Mouse (Mus musculus) left cerebral cortex, postnatal 25 days (tissue): ENCODE measurements around the gene Islr2. TPM values are rescaled to one million over a fixed set of nuclear protein-coding genes. Genes with fewer than 3 reads are reported as not detected.
A peak's percentile ranks its signal among the peaks of the same experiment; 100 is the strongest.

Source experiments
- DNase-seq, 2 experiments: peaks; one replicate each; pipeline ENCODE4 v3.0.0; 2022; ENCODE audit warnings: low spot score in 2 of 2, mixed read lengths in 1 of 2
- intact Hi-C: fragments of 180-260 bp; cut with DNase I; formaldehyde crosslinking; loops from one replicate; pipeline ENCODE4 v1.15.1; 2025
- total RNA-seq, 2 experiments: library from RNA; stranded (reverse); gene quantifications; 2 replicates each; pipeline ENCODE4 v1.2.3; 2021

The Islr2 gene
- total RNA-seq, 2 experiments from 2014 or later, result 72.2 to 76.7 TPM

GRCm38 (mm10) chr9:58225915-58226913, 22.1 kb upstream of the Islr2 start:
- peak; percentile 28 to 62 for DNase-seq
- intact Hi-C loops, result loop anchor here (1.0 to 2.0 kb wide), 2 partner anchors 45 to 55 kb away; no protein-coding TSS in a partner anchor

- intact Hi-C loops, result no loop called here
- no peak for DNase-seq
Observed at GRCm38 (mm10) chr9:58224356-58224755, 20.2 kb upstream of the Islr2 start.

DNA sequence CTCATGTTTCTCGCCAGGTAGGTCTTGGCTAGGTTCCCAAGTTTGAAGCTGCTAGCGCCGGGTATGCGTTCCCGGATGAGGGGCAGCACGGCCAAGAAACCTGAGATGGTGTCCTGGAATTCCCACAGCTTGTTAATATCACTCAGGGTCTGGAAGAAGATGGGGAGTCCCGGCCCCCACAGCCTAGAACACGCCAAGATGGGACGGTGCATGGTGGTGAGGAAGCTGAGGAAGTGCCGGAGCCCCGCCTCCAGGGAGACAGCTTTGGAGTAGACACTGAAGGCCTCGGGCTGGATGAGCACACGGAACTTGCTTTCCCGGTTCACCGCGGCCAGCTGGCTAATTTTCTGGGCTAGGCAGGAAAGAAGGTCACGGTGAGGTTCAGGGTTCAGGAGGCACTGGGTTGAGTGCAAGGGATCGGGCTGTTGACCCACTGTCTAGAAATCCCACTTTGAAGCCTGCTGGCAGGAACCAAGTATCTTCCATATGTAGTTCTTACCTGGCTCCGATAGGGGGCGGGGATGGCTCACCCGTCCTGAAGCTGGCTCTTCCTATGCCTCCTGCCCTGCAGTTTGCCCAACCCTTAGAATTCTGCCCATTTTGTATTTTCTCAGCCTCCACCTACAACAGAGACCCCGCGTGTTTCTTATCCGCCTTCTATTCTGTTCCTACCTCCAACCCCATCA, 16.2 kb upstream of the Islr2 start:
- peak; percentile 27 to 52 for DNase-seq
- intact Hi-C loops, result no loop called here

DNA sequence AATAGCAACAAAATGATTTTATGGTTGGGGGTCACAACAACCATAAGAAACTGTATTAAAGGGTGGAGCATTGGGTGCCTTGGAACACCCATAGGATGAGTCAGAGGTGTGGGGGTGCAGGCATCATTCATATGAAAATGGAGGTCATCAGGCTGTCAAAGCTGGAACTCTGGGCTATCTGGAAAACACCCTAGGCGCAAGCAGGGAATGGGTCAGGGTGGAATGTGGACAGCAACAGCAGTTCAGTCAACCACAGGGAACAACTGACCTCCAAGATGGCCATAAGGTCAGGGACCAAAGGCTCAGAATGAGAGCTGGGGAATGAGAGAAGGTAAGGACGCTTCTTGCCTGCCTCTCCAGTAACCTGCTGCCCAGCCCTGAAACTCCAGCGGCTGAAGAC, 14.4 kb upstream of the Islr2 start:
- DNase-seq, result no peak
- intact Hi-C loops, result no loop called here

DNA sequence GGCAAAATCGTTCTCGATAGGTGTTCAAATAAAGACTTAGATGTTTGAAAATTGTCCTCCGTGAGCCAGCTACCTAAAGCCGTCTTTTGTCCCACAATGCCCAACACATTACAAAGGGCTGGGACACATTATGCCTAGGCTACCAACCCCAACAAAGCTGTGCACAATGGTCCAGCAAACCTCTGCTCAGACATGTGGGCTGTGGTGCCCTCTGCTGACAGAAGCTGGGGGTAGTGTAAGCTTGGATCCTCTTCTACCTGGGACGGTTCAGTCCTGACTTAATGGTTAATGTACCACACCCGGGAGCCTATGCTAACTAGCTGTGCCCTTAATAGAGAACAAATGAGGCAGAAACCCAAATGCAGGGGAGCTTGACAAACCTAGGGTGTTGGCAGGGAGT, 12.3 kb upstream of the Islr2 start:
- peak in 1 of 2 experiments; percentile 52 for DNase-seq
- intact Hi-C loops, result no loop called here

GRCm38 (mm10) chr9:58214519-58215180, 10.5 kb upstream of the Islr2 start:
- intact Hi-C loops, result no loop called here
- no peak for DNase-seq

DNA sequence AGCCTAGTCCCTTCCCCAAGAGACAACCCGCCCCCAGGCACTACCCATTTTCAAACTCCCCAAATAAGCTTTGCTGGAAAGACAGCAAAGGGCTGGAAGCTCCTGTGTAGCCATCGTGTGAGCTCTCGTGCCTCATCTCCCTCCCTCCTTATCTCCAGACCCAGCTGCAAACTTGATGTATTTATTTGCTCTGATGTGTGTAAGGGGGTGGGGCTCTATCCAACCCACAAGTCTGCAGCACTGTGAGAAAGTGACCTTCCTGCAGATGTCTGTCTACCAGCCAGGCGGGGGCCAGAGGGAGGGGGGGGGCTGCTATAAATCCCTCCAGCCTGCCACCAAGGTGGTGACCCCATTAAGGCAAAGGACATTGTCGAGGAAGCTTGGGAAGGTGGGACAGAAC, 9.7 kb upstream of the Islr2 start:
- DNase-seq, result no peak
- intact Hi-C loops, result no loop called here

- no peak for DNase-seq
- intact Hi-C loops, result no loop called here
Observed at GRCm38 (mm10) chr9:58213377-58213776, 9.3 kb upstream of the Islr2 start.

GRCm38 (mm10) chr9:58210304-58210627, 6.1 kb upstream of the Islr2 start:
- intact Hi-C loops, result no loop called here
- no peak for DNase-seq

DNA sequence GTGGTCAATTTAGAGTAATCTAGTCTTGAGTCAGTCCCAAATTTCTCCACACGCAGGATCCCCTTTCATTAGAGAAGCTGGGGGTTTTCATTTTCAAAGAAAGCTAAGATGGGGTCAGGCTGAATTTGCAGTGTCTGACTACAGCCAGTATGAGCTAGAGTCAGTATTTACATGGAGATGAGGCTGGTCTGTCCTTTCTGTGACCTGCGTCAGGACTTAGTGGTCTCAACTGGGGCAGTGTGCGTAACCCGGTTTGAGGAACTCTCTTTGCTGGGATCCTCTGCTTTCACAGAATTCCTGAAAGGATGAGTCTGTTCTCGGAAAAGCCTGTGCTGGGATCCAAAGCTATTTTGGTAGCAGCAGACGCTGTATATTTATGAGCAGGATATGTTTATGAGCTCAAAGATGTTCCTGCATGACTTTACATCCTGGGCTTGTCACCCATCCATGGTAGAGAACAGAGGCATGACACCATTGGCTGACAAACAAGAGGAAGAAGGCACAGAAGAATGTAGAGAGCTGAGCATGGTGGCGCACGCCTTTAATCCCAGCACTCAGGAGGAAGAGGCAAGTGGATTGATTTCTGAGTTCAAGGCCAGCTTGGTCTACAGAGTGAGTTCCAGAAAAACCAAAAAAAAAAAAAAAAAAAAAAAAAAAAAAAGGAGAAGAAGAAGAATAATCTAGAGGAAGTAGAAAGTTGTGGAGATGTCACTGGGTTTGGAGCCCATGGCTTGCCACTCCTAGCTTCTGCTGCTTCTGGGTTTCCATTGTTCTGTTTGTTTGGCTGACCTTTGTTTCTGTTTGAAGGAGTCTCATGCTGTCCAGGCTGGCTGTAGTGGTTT, 5.6 kb upstream of the Islr2 start:
- intact Hi-C loops, result loop anchor here (10.0 kb wide), 1 partner anchor 275 kb away; no protein-coding TSS in a partner anchor
- peak in 1 of 2 experiments; percentile 79 for DNase-seq

- intact Hi-C loops, result loop anchor here (10.0 kb wide), 1 partner anchor 271 kb away; no protein-coding TSS in a partner anchor
- DNase-seq, result no peak
Observed at GRCm38 (mm10) chr9:58206013-58206412, 1.9 kb upstream of the Islr2 start.

DNA sequence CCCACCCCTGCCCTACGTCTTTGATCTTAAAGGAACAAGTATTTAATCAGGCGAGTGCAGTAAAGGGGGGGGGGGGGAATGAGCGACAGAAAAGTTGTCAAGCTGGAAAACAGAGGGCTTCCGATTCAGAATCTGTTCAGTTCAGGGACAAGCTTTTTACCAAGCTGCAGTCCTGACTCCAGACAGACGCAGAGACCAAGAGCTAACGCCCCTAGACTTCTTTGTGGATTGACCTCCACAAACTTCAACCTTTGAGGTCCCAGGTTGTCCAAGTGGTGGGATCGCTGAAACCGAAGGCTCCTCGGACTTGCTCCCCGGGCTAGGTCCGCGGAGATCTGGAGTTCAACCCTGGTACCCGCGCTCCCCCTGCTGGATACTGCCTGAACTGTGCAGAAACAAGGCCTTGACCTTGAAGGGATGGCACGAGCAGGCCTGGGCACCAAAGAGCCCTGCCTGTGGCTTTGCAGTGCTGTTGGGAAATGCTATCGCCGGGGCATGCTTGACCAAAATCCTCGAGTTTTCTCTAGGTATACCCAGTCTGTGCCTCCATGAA, 405 bp upstream of the Islr2 start:
- intact Hi-C loops, result loop anchor here (1.0 to 10.0 kb wide), 3 partner anchors 151 to 270 kb away; no protein-coding TSS in a partner anchor
- peak; percentile 88 to 90 for DNase-seq

GRCm38 (mm10) chr9:58202676-58203453, 1.3 kb downstream of the Islr2 start:
- peak; percentile 64 to 89 for DNase-seq
- intact Hi-C loops, result loop anchor here (1.0 to 10.0 kb wide), 3 partner anchors 116 to 268 kb away; no protein-coding TSS in a partner anchor

- peak; percentile 45 for DNase-seq
- intact Hi-C loops, result loop anchor here (1.0 to 10.0 kb wide), 3 partner anchors 91 to 267 kb away; no protein-coding TSS in a partner anchor
Observed at GRCm38 (mm10) chr9:58201861-58202549, 2.1 kb downstream of the Islr2 start.

DNA sequence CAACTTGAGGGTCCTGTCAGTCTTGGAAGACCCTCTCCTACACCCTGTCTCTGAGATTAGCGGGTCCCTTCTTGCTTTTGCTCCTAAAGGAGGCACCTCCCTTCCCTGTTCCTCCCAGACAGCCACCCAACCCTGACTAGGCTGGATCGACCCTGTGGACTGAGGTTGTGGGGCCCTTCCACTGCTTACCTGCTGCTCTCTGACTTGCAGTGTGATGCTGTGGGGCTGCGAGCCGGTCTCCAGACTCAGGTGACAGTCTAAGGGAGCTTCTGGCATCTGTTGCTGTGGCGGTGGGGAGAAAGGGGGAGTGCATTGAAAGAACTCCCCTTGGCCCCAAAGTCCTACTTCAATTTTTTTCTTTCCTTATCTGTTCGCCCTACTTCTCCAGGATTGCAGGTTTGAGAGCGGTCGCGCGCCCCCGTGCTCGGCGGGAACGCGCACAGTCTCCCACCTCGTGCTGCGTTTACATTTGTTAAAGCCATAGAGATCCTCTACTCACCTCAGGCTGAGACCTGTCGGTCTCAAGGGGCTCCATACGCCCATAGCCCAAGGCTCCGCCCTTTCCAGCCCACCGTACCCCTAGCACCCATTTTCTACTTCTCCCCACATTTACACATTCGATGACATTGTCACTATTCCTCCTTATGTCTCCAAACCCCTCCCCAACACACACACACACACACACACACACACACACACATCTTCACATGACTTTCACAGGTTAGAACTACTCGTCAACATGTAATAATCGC, 2.9 kb downstream of the Islr2 start:
- peak; percentile 45 to 55 for DNase-seq
- intact Hi-C loops, result loop anchor here (2.0 to 10.0 kb wide), 2 partner anchors 90 to 266 kb away; no protein-coding TSS in a partner anchor

GRCm38 (mm10) chr9:58200270-58201090, 3.6 kb downstream of the Islr2 start:
- DNase-seq, result peak; percentile 36 to 55
- intact Hi-C loops, result loop anchor here (2.0 to 10.0 kb wide), 2 partner anchors 90 to 266 kb away; no protein-coding TSS in a partner anchor
